Mouse (Mus musculus): ENCODE data around the gene Fchsd2.

DNA sequence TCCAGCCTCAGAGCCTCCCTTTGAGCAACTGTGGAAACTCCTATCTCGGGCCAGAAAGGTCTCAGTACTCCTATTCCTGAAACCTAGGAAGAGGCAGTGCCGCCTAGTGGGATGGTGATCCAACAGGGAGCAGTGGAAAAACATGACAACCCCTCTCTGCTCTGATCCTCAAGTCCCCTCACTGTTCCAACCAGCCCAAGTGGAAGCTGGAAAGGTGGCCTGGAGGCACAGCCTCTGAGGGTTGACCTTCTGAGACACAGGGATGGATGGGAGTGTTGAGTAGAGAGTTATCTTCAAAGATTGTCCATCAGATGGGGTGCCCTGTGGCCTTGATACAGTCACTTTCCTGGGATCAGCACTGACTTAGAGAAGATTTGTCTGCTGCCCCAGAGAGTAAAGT, 3.9 kb downstream of the Fchsd2 start:
- TF ChIP-seq CTCF (IDR thresholded peaks at IDR 0.05; ENCODE audit: low read depth, low read length) (no peak), GATA1 (IDR thresholded peaks at IDR 0.05; ENCODE audit: borderline replicate concordance, low read length) (no peak), POLR2AphosphoS5 (IDR thresholded peaks at IDR 0.05; ENCODE audit: insufficient replicate concordance, low read depth, low read length) (no peak)

All from G1E (cell line).